Mouse (Mus musculus): ENCODE measurements at regions not wholly inside any gene's neighbourhood (a gene's known extent, or its start where the extent isn't known, plus 50 kb on each side); places are given as distances from the start of the nearest gene placed in this dataset.
"Not testable (repeated sequence)": the region's sequence is repeated elsewhere in the genome, so short reads cannot be mapped to it uniquely, and the experiment has no call there.

DNA sequence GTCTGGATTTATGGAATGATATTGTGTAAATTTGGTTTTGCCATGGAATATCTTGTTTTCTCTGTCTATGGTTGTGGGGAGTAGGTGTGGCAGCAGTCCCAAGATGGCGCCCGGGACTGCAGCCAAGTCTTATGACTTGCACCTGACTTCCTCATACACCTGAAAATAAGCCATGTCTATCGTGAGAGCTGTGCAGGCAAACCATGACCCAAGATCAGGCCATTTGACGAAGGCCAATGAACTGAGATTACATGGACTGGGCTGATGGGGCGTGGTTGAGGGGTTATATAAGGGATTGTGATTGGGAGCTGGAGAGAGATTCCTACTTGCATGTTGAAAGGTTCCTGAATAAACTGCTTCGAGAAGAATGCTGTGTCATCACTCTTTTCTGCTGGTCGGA is 139.5 kb downstream of the Slc6a15 start:
- not testable (repeated sequence) for DNase-seq (ENCODE audit: low spot score in 2 of 2)

DNA sequence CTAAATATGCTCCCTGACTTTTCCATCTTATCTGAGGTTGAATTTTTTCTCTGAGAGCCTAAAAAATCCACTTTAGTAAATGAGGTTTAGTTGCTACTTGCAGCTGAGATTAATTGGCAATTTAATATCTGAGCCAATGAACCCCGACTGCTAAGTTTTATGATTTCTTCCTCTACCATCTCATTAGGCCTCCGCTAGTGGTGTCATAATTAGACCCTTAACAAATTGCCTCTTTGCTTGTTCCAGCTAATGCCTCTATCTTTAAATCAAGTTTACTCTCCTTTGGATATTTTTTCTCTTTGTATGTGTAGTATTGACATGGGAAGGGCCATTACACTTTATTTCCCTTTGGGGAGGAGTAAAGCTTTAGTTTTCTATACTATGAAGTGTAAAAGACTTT is 176.9 kb downstream of the Slc6a15 start:
- DNase-seq (ENCODE audit: low spot score in 2 of 2), result no peak

DNA sequence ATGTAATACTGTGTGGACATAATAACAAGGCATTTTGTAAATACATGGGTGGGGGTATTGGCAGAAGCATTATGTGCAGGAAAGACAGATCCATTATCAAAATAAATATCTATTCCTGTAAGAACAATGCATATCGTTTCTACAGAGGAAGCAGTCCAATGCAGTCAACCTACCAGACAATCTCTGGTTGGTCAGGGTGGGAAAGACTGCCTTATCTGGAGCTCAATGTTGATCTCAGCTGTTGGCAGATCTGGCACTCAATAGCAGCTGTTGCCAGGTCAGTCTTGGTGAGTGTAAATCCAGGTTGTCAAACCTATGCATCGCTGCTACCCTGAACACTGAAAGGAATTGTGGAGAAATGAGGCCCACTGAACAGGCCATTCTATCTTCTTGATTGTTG is 181.9 kb downstream of the Slc6a15 start:
- DNase-seq (ENCODE audit: low spot score in 2 of 2), result no peak

DNA sequence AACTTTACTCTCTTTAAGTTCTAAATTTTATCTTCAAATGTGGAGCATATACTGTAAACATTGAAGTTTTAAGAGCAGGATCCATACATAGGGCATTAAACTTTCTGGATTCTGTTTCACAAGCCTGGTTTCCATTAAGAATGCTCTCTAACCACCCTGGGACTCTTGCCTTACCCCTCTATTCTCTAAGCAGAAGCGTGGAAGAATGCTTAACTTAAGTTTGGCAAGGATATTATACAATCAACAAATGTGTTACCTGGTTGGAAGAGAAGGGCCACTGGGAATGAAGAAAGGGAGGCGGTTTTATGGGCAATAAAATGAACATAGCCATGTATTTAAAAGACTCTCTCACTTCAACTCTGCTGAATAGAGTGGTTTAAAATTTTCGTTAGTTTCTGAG is 217.5 kb downstream of the Slc6a15 start:
- no peak for DNase-seq (ENCODE audit: low spot score in 2 of 2)

DNA sequence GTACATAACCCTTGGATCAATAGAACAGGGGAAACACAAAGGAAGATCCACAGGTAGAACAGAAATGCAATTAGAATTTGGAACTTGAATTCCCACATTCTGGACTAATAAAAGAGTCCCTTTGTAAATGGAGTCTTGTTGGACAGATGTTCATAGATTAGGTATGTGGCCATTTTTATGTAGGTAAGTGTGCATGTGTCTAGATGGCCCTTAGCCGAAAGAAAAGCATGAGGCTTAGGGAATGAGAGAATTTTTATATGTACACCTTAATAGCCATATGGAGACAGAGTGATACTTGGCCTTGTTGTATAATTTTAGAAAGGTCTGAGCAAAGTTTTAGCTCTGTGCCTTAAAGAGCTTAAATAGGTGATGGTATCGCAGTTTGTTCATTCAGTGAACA is 217.9 kb downstream of the Slc6a15 start:
- no peak for DNase-seq (ENCODE audit: low spot score in 2 of 2)

DNA sequence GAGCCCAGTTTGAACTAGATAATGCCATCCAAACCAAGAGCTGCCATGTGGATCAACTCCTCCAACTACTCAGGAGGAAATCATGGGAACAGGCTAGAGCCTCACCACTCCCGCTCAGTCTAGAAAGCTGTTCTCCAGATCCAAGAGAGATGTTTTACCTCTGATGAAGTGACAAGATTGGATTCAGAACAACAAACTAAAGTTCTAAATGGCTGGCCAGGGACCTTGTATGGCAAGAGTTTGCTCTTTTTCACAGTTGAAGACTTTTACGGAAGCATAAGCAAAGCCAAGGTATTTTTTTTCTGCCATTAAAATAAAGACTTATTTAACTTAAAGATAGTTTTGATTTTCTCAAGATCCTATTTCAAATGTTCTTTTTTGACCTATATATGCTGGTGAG is 224.4 kb downstream of the Slc6a15 start:
- no peak for DNase-seq (ENCODE audit: low spot score in 2 of 2)

DNA sequence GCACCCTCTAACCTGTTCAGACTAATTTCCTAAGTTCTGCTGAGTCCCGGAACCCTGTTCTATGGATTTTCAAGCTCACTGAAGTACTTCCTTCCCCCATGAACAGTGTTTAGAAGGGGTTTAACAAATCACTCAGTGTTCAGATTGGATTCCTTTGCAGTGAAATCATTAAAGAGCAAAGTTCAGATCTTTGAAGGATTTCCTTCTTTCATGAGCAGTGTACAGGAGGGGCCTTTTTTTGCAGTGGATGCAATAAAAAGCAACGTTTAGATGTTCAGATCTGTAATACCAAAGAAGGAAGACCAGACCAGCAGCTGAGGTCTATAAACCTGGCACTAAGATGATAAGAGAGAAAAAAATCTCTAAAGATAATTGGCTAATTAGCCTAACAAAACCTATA is 273.6 kb downstream of the Slc6a15 start:
- DNase-seq (ENCODE audit: low spot score in 2 of 2), result no peak

DNA sequence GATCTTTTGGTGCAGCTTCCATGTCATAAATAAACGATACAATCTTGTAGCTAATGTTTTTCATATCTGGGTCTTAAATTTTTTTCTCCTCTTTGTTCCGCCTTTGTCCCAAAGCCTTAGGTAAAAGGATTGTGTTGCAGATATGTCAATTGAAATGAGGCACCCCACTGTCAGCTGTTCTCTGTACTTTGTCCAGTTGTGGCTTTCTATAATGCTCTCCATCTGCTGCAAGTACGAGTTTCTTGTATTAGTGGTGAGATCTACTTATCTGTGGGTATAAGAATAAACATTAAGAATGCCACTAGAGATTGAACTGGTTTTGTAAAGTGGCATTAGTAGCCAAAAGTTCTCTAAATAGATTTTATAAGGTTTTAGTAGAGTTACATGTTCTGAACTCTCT is 282.3 kb downstream of the Slc6a15 start:
- DNase-seq (ENCODE audit: low spot score in 2 of 2), result no peak

DNA sequence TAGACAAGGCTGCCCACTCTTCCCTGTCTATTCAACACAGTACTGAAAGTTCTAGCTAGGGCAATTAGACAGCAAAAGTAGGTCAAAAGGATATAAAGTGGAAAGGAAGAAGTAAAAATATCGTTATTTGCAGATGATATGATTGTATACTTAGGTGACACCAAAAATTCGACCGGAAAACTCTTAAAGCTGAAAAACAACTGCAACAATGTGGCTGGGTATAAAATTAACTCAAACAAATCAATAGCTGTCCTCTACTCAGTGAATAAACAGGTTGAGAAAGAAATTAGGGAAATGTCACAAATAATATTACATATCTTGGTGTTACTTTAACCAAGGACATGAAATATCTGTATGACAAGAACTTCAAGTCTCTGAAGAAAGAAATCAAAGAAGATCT is 305.5 kb downstream of the Slc6a15 start:
- DNase-seq (ENCODE audit: low spot score in 2 of 2), result no peak

DNA sequence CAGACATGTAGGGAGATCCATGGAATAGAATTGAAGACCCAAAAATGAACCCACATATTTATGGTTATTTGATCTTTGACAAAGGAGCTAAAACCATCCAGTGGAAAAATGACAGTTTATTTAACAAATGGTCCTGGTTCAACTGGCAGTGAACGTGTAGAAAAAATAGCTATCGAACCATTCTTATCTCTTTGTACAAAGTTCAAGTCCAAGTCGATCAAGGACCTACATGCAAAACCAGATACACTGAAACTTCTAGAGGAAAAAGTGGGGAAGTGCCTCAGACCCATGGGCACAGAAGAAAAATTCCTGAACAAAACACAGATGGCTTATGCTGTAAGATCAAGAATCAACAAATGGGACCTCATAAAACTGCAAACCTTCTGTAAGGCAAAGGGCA is 306.2 kb downstream of the Slc6a15 start:
- no peak for DNase-seq (ENCODE audit: low spot score in 2 of 2)

DNA sequence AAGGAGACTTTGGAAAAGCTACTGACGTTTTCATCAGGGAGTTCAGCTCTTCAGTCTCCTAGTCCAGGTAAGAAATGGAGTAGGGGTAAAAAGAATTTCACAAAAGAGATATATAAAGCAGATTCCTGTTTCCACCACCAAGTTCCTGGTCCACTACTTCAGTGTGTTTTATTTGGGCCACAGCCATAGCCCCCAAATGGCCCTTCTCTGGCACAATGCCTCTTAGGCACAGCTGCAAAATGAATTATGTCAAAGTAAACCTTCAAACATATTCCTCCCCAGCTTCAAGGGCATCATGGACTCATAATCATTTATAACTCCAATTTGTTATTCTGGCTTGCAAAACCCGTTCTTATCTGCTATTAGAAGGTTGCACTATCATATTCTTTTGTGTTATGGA is 325.1 kb downstream of the Slc6a15 start:
- no peak for DNase-seq (ENCODE audit: low spot score in 2 of 2)

DNA sequence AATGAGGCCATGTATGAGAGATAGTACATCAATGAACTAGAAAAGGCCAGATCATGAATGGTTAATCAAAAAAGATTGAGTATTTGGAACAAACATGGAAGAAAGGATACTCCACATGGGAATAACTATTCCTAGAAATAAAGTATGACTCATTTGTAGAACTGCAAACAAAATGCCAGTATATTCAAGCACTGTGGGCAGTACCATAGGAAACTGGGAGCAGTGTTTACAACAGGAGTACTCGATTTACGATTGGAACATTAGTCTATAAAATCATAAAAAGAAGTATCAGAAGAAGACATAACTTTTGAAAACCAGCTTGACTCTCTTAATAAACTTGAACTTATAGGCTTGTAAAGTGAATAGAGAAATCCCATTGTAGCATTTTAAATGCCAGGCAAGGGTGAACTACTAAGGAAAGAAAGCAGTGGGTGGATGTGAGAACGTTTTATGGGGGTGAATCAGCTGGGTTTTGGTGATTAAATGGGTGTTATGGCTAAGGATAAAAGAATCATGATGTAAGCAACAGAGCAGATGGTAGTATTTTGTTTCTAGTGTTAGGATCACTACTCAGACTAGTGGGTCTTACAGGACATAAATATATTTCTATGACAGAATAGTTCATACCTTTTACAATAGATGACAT is 347.6 kb downstream of the Slc6a15 start:
- DNase-seq (ENCODE audit: low spot score in 2 of 2), result peak in 1 of 2 experiments; percentile 2

DNA sequence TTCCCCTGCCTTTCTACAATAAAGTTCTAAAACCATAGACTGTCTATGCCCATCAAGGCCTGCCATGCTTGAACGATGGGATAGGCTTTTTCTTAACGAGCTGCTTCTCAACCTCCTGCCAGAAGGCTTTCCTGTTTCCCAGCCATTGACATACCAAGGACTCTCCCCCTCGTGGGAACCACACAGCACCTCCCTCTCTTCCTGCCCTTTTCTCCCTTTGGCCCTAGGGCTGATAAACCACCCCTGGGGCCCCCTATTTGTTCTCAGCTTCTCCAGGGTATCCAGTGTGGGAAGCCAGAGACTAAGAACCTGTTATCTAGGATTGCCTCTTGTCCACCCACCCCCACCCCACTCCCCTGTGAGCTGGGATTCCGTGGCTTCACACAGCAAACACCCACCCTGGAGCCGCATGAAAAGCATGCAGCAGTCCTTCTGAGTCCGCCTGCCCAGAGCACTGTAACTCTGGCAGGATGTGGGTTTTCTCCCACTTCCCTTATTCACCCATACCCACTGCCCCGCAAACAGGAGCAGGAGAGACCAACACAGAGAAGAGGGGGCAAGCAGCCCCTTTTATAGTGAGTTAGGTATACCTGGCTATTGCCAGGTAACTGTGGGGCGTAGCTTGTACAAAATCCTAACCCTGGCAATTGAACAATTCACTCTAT is 351.5 kb downstream of the Slc6a15 start:
- DNase-seq (ENCODE audit: low spot score in 2 of 2), result no peak

DNA sequence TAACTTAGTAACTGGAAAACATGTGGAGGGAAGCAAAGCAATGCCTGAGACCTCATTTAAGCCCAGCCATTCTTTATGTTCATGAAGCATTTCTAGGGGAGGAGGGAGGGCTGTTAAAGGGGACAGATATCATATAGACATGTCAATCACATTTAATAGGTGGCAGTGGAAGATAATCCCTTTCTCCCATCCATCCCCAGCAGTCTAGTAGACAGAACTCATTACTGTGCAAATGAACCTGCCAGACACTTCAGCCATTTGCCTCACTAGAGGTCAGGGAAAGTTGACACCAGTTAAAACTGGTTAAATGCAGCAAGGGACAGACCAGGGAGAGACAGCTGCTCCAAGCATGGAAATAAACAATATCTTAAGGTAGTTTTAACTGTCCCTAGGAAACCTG is 359.1 kb downstream of the Slc6a15 start:
- no peak for DNase-seq (ENCODE audit: low spot score in 2 of 2)

DNA sequence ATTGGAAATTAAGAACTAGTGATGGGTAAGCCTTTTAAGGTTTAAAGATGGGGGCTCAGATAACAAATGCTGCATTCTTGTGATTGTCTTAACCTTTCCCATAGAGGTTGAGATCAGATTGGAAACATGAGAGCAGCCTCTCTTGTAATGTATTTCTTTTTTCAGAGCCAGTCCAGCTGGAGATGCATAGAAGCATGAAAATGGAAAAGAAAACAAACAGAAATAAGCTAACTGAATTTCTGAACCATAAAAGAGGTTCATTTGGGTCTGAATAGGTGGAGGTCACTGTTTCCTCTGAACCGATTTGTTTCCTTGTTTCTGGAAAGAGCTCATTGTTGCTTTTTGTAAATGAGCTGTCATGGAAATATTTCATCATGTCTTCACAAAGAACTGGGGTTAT is 363.9 kb downstream of the Slc6a15 start:
- DNase-seq (ENCODE audit: low spot score in 2 of 2), result no peak

DNA sequence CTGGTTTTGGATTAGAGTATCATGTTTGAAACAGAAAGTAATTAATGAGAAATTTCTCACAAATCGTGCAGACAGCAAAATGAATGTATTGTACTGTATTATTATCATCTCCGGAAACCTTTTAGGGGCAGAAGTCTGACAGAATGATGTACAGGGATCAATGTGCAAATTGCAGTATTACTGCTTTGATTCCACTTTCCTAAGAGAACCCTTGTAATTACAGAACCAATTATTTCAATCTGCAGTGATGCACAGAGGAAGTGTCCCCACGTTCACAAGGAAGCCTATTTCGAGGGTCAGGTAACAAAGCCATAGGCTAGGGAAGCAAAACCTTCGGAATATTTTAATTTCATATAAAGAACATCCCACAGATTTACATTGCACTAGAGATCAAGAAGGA is 364.4 kb downstream of the Slc6a15 start:
- no peak for DNase-seq (ENCODE audit: low spot score in 2 of 2)

DNA sequence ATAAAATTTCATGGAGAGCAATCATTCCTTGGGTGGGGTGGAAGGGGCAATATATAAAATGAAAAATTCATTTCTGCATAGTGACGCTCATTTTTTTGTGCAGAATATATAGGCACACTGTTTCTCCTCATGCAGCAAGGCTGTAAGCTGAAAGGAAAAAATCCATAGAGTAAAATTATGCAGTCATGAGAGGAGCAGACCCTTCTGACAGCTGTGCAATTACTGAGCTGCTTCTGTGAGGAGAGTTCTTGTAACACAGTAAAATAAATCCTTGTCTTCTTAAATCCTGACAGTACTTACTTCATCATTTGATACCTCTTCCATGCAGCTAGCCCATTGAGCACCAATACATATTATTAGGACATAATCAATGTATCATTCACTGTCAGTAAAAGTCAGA is 362.7 kb upstream of the Gm21293 start:
- no peak for DNase-seq (ENCODE audit: low spot score in 2 of 2)

DNA sequence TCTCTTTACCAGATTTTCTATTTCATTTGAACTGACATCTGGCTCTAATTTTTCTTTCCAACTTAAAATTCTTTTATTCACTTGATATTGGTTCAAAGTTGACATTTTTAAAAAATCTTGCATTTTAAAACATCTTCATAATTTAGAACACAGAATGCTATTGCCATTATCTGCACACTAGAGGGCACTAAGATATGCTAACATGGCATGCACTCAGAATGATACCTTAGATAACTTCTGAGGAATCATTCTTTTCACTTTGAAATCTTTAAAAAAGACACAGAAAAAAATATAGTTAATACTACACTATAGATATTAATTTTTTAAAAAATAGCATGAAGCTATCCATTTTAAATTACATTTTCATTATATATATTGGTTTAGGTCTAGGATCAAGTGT is 357.9 kb upstream of the Gm21293 start:
- DNase-seq (ENCODE audit: low spot score in 2 of 2), result no peak

DNA sequence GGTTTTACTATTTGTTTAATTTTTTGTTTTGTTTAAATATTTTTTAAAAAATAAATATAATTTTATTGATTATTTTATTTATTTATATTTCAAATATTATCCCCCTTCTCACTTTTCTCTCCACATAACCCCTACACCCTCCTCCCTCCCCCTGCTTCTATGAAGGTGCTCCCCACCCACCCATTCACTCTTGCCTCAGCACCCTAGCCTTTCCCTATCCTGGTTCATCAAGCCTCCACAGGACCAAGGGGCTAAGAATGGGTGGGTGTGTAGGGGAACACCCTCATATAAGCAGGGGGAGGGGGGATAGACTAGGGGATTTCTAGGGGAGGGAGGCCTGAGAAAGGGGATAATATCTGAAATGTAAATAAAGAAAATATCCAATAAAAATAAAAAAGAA is 313.7 kb upstream of the Gm21293 start:
- no peak for DNase-seq (ENCODE audit: low spot score in 2 of 2)

DNA sequence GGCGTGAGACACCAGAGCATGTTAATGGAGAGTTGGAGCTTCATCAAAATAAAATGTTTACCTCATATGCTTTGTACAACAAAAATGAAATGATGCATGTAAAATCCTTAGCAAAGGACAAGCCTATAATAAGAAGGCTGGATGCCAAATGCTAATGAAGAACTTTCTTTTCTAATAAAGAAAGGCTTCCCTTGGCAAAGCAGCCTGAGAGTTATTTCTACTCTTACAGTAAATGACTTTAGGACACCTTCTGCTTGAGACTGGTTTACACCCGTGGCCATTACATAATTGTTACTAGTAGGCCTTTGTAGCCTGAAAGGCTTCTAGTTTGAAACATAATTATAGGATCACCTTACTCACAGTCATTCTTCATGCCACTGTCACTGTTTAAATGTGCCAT is 310.7 kb upstream of the Gm21293 start:
- DNase-seq (ENCODE audit: low spot score in 2 of 2), result no peak

DNA sequence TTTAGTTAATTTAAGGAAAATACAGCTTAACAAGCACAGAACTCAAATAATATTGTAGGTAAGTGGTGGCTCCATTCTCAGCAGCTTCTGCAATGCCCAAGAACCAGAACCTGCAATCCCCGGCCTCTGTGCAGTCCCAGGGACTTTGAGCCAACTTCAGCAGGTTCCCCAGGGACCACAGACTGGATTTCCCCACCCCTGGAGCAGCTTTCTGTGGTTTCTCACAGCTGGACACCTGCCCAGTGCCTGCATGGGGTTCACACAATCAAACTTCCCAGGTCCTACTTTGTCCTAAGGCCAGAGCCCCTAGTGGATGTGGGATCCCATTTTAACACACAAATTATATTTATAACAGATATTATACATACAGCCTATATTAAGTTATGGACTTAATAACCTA is 287.6 kb upstream of the Gm21293 start:
- DNase-seq (ENCODE audit: low spot score in 2 of 2), result no peak

DNA sequence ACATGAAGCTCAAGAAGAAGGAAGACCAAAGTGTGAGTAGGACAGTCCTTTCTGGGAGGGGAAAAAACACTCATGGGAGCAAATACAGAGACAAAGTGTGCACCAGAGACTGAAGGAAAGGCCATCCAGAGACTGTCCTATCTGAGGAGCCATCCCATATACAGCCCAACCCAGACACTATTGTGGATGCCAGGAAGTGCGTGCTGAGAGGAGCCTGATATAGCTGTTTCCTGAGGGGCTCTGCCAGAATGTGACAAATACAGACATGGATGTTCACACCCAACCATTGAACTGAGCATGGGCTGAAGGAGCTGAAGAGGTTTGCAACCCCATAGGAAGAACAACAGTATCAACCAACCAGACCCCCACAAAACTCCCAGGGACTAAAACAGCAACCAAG is 281.9 kb upstream of the Gm21293 start:
- no peak for DNase-seq (ENCODE audit: low spot score in 2 of 2)

DNA sequence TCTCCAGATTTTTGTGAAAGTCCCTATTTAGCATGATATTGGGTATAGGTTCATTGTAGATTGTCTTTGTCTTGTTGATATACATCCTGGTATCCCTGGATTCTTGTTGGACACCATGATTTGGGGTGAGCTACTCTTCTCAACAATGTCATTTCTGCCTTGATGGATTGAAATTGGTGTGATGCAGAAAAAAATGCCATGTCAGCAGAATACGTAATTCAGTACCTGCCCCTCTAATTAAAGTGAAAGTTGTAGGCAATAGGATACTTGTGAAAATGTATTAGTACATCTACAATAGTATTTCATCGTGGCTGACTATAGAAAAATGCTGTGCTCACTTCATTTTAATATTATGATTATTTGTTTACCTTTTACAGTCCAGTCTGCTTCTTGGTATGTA is 280.7 kb upstream of the Gm21293 start:
- no peak for DNase-seq (ENCODE audit: low spot score in 2 of 2)

DNA sequence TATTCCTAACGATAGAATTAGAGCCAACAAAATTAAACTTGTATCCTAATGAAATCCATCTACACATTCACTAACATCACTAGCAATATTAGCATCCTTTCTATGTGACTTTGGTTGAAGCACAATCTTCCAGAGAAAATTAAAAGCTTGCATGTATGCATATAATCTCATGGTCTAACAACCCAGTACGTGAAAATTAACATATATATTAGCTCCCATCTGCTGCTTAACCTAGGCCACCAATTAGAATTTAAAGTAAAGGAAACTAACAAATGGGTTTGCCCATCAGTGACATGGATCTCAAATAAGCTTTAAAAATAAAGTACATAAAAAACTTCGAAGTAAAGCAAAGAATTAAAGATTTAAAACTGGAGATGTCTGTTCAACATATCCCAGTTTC is 278.9 kb upstream of the Gm21293 start:
- no peak for DNase-seq (ENCODE audit: low spot score in 2 of 2)

Data from frontal cortex, postnatal 36 days (tissue).